Mouse (Mus musculus) bone marrow, adult 2 months (tissue): Measurements from ENCODE around the gene Il6st. TPM values are rescaled to one million over a fixed set of nuclear protein-coding genes. Genes with fewer than 3 reads are reported as not detected.

Experiments used
- H3K27ac ChIP-seq: fragments of 200-500 bp; 2 replicates; pipeline ENCODE4 v1.5.1; 2012; ENCODE audit warnings: low read depth, mild to moderate bottlenecking, control low read depth, inconsistent platforms, low read length; ENCODE audit not compliant: control insufficient read depth, poor library complexity, insufficient read depth
- H3K4me1 ChIP-seq: fragments of 200-500 bp; 2 replicates; pipeline ENCODE4 v1.6.1; 2011; ENCODE audit warnings: low read length; ENCODE audit not compliant: control insufficient read depth, insufficient read depth
- H3K4me3 ChIP-seq: fragments of 200-500 bp; replicated peaks from 2 replicates; pipeline ENCODE3; 2011; ENCODE audit warnings: mild to moderate bottlenecking, low read depth, low read length, control low read depth; ENCODE audit not compliant: control insufficient read depth
- CTCF ChIP-seq: fragments of 200-500 bp; IDR thresholded peaks from 2 replicates; pipeline ENCODE4 v1.5.1; 2011; ENCODE audit warnings: low read length, control low read depth; ENCODE audit not compliant: control insufficient read depth, insufficient read depth
- POLR2A ChIP-seq: fragments of 200-500 bp; IDR thresholded peaks from 2 replicates; pipeline ENCODE4 v1.6.1; 2011; ENCODE audit warnings: low read depth, mild to moderate bottlenecking, control low read depth, low read length, borderline replicate concordance; ENCODE audit not compliant: control insufficient read depth
- WGBS: fragments of 180-500 bp; shearing (Covaris S2); methylation state at CpG from one replicate; pipeline ENCODE4 v1.1.7; 2018; 5-methylcytosine and 5-hydroxymethylcytosine counted together
- polyA plus RNA-seq: library from polyadenylated mRNA; stranded (reverse); fragments of >200 nt; gene quantifications from 2 replicates; pipeline ENCODE4 v1.2.4, GENCODE M21; 2011; ENCODE audit warnings: low replicate concordance; ENCODE audit not compliant: missing spikeins, insufficient read depth, insufficient read length

The Il6st gene
- polyA plus RNA-seq, 1 experiment: 29.0 TPM

DNA sequence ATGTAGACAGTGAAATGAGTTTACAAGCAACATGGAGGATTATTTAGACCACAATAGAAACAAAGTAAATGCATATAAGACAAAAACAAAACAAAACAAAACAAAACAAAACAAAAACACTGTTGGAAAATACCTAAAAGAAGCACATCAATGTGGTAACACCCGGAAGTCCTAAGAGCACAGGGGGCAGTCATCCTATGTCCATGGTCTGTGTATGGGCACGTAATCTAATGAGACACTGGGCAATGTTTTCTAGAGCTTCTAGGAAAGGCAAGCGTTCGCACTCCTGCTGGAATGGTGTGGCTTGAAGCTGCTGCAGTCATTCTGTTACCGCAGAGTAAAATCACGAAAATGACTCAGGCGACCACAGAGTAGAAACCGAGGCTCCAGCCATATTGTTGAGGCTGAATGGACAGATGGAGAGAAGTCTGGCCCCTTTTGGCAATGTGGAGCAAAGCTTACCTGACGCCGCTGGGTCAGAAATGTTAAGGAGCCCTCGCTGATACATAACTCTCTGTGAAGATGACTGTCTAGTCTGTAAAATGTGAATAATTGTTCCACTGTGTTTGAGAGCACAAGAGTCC is 5.3 kb upstream of the Il6st start:
- H3K27ac ChIP-seq: no peak overlapping the region
- TF ChIP-seq CTCF (no peak), POLR2A (no peak)
- WGBS: 89% methylated on average over 11 of the region's 11 CpGs
- no peaks in the 10 kb centered on the region; the same call in 1 of the 2 replicates for H3K4me1 ChIP-seq
- H3K4me3 ChIP-seq: no peak overlapping the region

DNA sequence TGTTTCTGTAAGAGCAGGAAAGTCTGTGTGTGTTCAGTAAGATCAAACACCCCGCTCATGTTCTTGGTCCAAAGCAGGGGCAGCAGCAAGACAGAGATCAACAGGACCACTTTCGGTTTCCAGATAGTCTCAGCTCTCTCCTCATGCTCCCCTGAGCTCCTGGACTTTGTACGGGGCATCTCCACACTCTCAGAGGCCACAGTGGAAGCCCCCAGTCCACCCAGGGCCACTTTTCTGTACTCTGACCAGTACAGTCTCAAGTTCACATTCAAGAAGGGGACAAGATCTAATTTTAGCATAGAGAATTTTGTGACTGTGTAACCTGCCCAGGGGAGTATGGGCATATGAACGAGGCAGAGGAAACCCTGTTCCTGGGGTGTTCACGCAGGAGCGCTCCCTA is 3.9 kb upstream of the Il6st start:
- 78% methylated on average over 6 of the region's 6 CpGs for WGBS
- Histone ChIP-seq H3K4me1 (no peaks in the 10 kb centered on the region; the same call in 1 of the 2 replicates), H3K27ac (no peak overlapping the region), H3K4me3 (no peak overlapping the region)
- no peak for TF ChIP-seq CTCF
- no peak for TF ChIP-seq POLR2A

- Histone ChIP-seq H3K4me1 (no peaks in the 10 kb centered on the region; the same call in 1 of the 2 replicates), H3K4me3 (no peak overlapping the region), H3K27ac (no peak overlapping the region)
- 74% methylated on average over 6 of the region's 6 CpGs for WGBS
- no peak for TF ChIP-seq POLR2A
- TF ChIP-seq CTCF: no peak
Measured at GRCm38 (mm10) chr13:112462411-112462987, 1.4 kb upstream of the Il6st start.

DNA sequence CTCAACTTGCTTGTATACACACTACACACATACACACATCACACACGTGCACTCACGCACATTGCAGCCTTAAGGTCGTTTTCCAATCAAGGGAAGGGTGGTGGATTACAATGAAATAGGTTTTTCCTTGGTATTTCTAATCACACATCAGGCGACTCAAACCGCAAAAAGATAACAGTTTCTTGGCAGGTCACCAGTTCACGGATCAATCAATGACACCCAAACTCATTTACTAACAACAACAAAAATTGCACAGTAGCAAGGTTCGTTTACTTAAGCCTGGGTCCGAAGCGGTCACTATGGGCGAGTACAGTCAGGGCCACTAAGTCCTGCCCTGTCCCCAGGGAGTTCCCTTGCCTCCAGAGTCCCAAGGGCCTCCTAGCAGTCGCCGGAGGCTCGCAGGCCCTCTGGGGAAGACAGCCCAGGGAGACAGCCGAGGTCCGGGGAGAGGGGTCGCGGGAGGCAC is 500 bp upstream of the Il6st start:
- H3K27ac ChIP-seq: peak overlapping the region; percentile 36
- 8% methylated on average over 17 of the region's 17 CpGs for WGBS
- no peaks in the 10 kb centered on the region; the same call in 1 of the 2 replicates for H3K4me1 ChIP-seq
- peak overlapping the region; percentile 70 for H3K4me3 ChIP-seq
- TF ChIP-seq POLR2A: no peak
- no peak for TF ChIP-seq CTCF

GRCm38 (mm10) chr13:112464626-112465287 is 887 bp downstream of the Il6st start:
- Histone ChIP-seq H3K27ac (peak overlapping the region; percentile 66), H3K4me1 (no peaks in the 10 kb centered on the region; the same call in 1 of the 2 replicates), H3K4me3 (peak overlapping the region; percentile 65)
- TF ChIP-seq POLR2A (no peak), CTCF (no peak)
- 2% methylated on average over 18 of the region's 18 CpGs for WGBS

- WGBS: 51% methylated on average over 2 of the region's 2 CpGs
- Histone ChIP-seq H3K27ac (no peak overlapping the region), H3K4me3 (peak overlapping the region; percentile 31), H3K4me1 (no peaks in the 10 kb centered on the region; the same call in 1 of the 2 replicates)
- TF ChIP-seq POLR2A (no peak), CTCF (no peak)
Measured at GRCm38 (mm10) chr13:112465585-112465984, 1.7 kb downstream of the Il6st start.

DNA sequence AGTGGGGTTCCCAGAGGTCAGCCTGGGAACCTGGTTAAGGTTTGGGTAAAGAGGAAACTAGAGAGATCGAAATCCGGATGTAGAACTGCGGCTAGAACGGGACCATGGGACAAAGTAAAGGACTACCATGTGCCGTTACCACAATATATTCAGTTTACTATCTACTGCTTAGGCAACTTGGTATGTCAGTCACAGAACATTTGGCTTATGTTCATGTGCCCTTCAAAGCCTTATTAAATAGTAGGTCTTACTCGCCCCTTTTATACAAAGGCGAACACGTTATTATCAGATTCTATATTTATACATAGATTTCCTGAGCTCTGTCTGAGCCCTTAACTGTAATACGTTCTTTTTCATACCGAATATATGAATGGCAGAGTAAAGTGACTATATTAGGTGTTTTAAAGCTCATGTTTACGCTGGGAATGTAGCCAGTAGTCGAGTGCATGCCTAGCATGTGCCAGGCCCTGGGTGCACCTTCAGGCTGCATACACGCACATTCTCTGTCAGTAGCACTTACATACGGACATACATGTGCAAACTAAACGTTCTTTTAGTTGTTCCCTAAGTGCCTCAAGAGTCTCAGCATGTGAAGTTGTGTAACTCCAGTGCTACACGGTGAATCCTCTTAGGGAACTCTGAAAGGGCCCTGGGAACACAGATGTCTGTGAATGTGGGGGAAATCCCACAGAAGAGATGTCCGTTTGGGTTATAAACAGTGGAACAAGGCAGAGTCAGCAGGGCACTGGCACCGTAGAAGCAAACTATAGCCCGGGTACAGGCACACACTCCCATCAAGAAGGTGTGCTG is 2.5 kb downstream of the Il6st start:
- TF ChIP-seq POLR2A: no peak
- no peak for TF ChIP-seq CTCF
- H3K27ac ChIP-seq: no peak overlapping the region
- H3K4me1 ChIP-seq: no peaks in the 10 kb centered on the region; the same call in 1 of the 2 replicates
- H3K4me3 ChIP-seq: peak overlapping the region; percentile 26
- WGBS: 75% methylated on average over 19 of the region's 19 CpGs

GRCm38 (mm10) chr13:112466946-112467255 is 3.0 kb downstream of the Il6st start:
- H3K4me3 ChIP-seq: peak overlapping the region; percentile 3
- H3K4me1 ChIP-seq: no peaks in the 10 kb centered on the region; the same call in 1 of the 2 replicates
- TF ChIP-seq CTCF (no peak), POLR2A (no peak)
- 86% methylated on average over 3 of the region's 3 CpGs for WGBS
- H3K27ac ChIP-seq: no peak overlapping the region
